24 mouse cellular contexts compared by ENCODE assay signal in the genomic region with DNA sequence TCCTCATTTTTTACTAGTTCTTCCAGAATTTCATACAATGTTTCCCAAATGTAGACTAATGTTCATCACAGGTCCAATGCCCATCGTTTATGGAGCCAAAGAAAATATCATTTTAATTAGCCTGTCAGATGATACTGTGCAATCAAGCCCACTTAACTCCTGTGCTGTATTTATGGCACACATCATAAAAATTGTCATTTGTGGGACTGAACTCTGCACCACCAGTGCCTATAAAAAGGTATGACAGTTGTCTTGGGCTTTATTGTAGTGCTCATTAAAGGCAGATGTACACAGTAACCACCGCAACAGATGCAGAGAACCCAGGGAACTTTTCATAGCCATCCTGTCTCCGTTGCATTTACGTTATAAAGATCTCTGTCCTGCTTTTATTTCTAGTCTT. TPM values are rescaled to one million over a fixed set of nuclear protein-coding genes. Genes with fewer than 3 reads are reported as not detected.
"Had no signal": no experiment of that assay in that cellular context is flagged by ENCODE, and none has a peak within 500 bp of the region (broad histone marks: within the 10 kb centered on the region; RNA-seq: fewer than 3 reads in every experiment).

No protein-coding gene starts in this region.

- H3K9me3 ChIP-seq: kidney, embryonic 15.5 days; limb, embryonic 12.5 days; limb, embryonic 15.5 days; midbrain, embryonic 12.5 days had no signal

- H3K9ac ChIP-seq: kidney, embryonic 15.5 days; limb, embryonic 12.5 days; limb, embryonic 15.5 days; liver, embryonic 14.5 days; liver, postnatal 0 days; lung, embryonic 14.5 days; midbrain, embryonic 12.5 days had no signal

- H3K27me3 ChIP-seq: kidney, embryonic 15.5 days; limb, embryonic 15.5 days had no signal

- H3K4me3 ChIP-seq: kidney, embryonic 15.5 days; left cerebral cortex, adult 2 months; limb, embryonic 12.5 days; limb, embryonic 15.5 days; megakaryocyte, embryonic 14.5 days; midbrain, embryonic 12.5 days had no signal

- ATAC-seq: liver, postnatal 0 days; lung, postnatal 0 days had no signal

- H3K27ac ChIP-seq: kidney, embryonic 15.5 days; left cerebral cortex, adult 2 months; limb, embryonic 15.5 days; liver, embryonic 14.5 days; macrophage; midbrain, embryonic 12.5 days had no signal

- H3K4me2 ChIP-seq: kidney, embryonic 15.5 days; limb, embryonic 12.5 days; limb, embryonic 15.5 days; liver, embryonic 11.5 days; lung, embryonic 14.5 days; midbrain, embryonic 12.5 days had no signal

- DNase-seq: kidney, adult 11 months; kidney, adult 8-10 months; kidney, postnatal 10 days; kidney, postnatal 36 days; layer of hippocampus, adult 9-11 months; layer of hippocampus, postnatal 36 days; left cerebral cortex, postnatal 4 days; liver, postnatal 0 days; lung, embryonic 14.5 days; thymus, adult 18-20 months had no signal

- H3K36me3 ChIP-seq: midbrain, embryonic 12.5 days had no signal

- H3K4me1 ChIP-seq: kidney, embryonic 15.5 days; megakaryocyte, embryonic 14.5 days had no signal

RNA-seq across cellular contexts. Expression of a gene that starts 58.9 kb away (rescaled TPM):
- total RNA-seq: layer of hippocampus, adult 18-20 months; layer of hippocampus, postnatal 36 days; left cerebral cortex, adult 2 months had no signal
- polyA plus RNA-seq: limb, embryonic 12.5 days; liver, embryonic 11.5 days; liver, embryonic 14.5 days; liver, postnatal 0 days; macrophage; midbrain, embryonic 12.5 days; neural tube, embryonic 11.5 days; neural tube, embryonic 14.5 days; spleen, adult 2 months had no signal
